Mouse (Mus musculus) liver, postnatal 0 days (tissue): ENCODE results near the gene Olfr1261. TPM values are rescaled to one million over a fixed set of nuclear protein-coding genes. Genes with fewer than 3 reads are reported as not detected.

ENCODE experiments used
- ATAC-seq: fragments of 200-750 bp; cut with Nextera tagmentation; 2 replicates; pipeline ENCODE4 v1.8.0; 2017; ENCODE audit warnings: mild to moderate bottlenecking, moderate library complexity
- DNase-seq: peaks from one replicate; pipeline ENCODE4 v3.0.0-alpha.2; 2016
- H3K27ac ChIP-seq: fragments of 300-500 bp; sonication (generic); 2 replicates; pipeline ENCODE4 v1.5.1; 2014; ENCODE audit warnings: antibody characterized with exemption, moderate library complexity, mild to moderate bottlenecking, low read depth
- H3K27me3 ChIP-seq: fragments of 300-500 bp; sonication (generic); 2 replicates; pipeline ENCODE4 v1.6.1; 2014; ENCODE audit warnings: low read length, control low read depth, mixed read lengths; ENCODE audit not compliant: insufficient read depth
- H3K36me3 ChIP-seq: fragments of 300-500 bp; sonication (generic); replicated peaks from 2 replicates; pipeline ENCODE4 v1.6.1; 2014; ENCODE audit warnings: mild to moderate bottlenecking, control low read depth, low read length, moderate library complexity, mixed read lengths; ENCODE audit not compliant: insufficient read depth
- H3K4me1 ChIP-seq: fragments of 300-500 bp; sonication (generic); 2 replicates; pipeline ENCODE4 v1.6.1; 2014; ENCODE audit warnings: antibody characterized with exemption, mild to moderate bottlenecking, control low read depth; ENCODE audit not compliant: insufficient read depth
- H3K4me2 ChIP-seq: fragments of 300-500 bp; sonication (generic); 2 replicates; pipeline ENCODE4 v1.6.1; 2014; ENCODE audit warnings: low read depth, mild to moderate bottlenecking, low read length, moderate library complexity, mixed read lengths
- H3K4me3 ChIP-seq: fragments of 300-500 bp; sonication (generic); 2 replicates; pipeline ENCODE4 v1.5.1; 2014; ENCODE audit warnings: low read depth, low read length
- H3K9ac ChIP-seq: fragments of 300-500 bp; sonication (generic); replicated peaks from 2 replicates; pipeline ENCODE4 v1.6.1; 2014; ENCODE audit warnings: mild to moderate bottlenecking, moderate library complexity
- H3K9me3 ChIP-seq: fragments of 300-500 bp; sonication (generic); 2 replicates; pipeline ENCODE4 v1.6.1; 2016; ENCODE audit warnings: mild to moderate bottlenecking, control low read depth, low read length, mixed read lengths
- CTCF ChIP-seq: sonication (generic); IDR thresholded peaks from 2 replicates; pipeline ENCODE4 v1.5.1; 2016; ENCODE audit warnings: antibody characterized with exemption, low read depth
- EP300 ChIP-seq: IDR thresholded peaks from 2 replicates; pipeline ENCODE4 v1.6.1; 2016; ENCODE audit warnings: antibody characterized with exemption, low read depth, mild to moderate bottlenecking
- WGBS: fragments of 180-500 bp; shearing (Covaris S2); extraction: QIAGEN DNeasy Blood & Tissue Kit; methylation state at CpG from one replicate; pipeline ENCODE4 v1.1.7; 2014; ENCODE audit not compliant: insufficient replicate concordance; 5-methylcytosine and 5-hydroxymethylcytosine counted together
- polyA plus RNA-seq: library from polyadenylated mRNA; unstranded; fragments of >200 nt; fragmentation: Nextera tagmentation; extraction: Ambion mirVana; gene quantifications from 2 replicates; pipeline ENCODE4 v1.2.1, GENCODE M21; 2015

The Olfr1261 gene
- polyA plus RNA-seq, result not detected in 2 replicates

DNA sequence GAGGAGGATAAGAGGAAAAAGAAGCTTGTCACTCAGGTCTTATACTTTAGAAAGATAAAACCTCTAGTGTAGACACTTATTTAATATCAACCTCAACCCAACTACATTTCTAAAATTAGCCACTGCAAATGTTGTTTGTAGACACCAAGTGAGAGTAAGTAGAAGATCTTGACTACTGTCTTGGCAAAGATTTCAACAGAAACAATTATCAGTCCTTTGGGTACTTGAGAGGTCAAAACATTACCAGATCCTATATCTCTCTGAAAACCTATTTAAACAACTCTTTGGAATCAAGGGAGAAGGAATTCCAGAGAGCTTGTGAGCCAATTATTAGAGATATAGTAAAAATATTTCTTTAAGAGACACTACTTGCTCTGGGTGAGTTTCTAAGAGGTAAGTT, at the start of gene Olfr1261:
Olfr1261 (plus strand) TSS at position 301 of the 400 bp plus-strand sequence.
- H3K9ac ChIP-seq, result no peak within 1 kb of the TSS
- no peaks in the 10 kb centered on the region for H3K27me3 ChIP-seq
- no peak within 1 kb of the TSS for H3K4me2 ChIP-seq
- no peaks in the 10 kb centered on the region for H3K9me3 ChIP-seq
- no peaks in the 10 kb centered on the region for H3K36me3 ChIP-seq
- DNase-seq (no peak), ATAC-seq (no peak)
- TF ChIP-seq EP300, result no peak
- TF ChIP-seq CTCF, result no peak
- H3K4me1 ChIP-seq, result no peaks in the 10 kb centered on the region
- H3K4me3 ChIP-seq, result no peak within 1 kb of the TSS
- H3K27ac ChIP-seq, result no peak within 1 kb of the TSS

DNA sequence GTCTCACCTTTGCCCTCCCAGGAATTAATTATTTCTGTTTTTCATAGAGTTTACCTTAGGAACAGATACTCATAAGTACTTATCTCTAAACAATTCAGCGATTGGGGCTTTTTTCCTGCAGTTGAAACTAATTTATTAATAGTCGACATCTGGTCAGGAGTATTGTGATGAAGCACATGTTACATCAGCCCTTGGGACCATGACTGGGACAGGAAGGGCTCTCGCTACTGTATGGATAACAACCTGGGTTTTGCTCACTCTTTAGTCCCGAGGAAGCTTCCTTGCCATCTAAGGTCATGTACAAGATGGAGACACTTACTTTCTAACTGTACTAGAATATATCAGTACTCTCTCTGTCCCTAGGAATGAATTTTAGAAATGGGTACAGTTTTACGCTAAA, 42.5 kb upstream of the Olfr1261 start, which contains the start of gene Olfr1259:
Olfr1259 (minus strand) TSS at position 101 of the 400 bp plus-strand sequence.
- Histone ChIP-seq H3K27me3 (no peaks in the 10 kb centered on the region), H3K4me2 (no peak within 1 kb of the TSS), H3K4me1 (no peaks in the 10 kb centered on the region), H3K36me3 (no peaks in the 10 kb centered on the region), H3K4me3 (no peak within 1 kb of the TSS), H3K9me3 (no peaks in the 10 kb centered on the region), H3K27ac (no peak within 1 kb of the TSS), H3K9ac (no peak within 1 kb of the TSS)
- no peak for TF ChIP-seq CTCF
- TF ChIP-seq EP300, result no peak
- WGBS, result 74% methylated on average over 5 of the region's 5 CpGs
- ATAC-seq (no peak), DNase-seq (no peak)

DNA sequence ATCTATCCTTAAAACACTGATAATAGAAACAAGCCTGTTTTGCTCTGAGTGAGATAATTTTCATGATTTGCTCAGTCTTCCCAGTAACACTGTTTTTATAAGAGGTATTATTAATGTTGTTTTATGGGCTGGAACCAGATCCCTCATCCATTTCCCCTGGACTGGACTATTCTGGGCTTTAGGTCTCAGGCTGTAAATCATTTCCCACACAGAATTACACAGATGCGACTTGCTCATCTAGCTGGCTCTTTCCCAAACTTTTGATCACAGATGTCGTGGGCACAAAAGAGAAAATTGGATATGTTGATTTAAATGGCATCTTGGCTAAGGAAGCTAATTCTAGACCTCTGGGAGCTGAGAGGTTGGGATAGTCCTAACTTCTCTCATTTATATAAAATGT, 16.8 kb upstream of the Olfr1261 start, which contains the start of gene Olfr1260:
Olfr1260 (plus strand) TSS at position 157 of the 400 bp plus-strand sequence.
- 56% methylated on average over 2 of the region's 2 CpGs for WGBS
- ATAC-seq (no peak), DNase-seq (no peak)
- Histone ChIP-seq H3K27me3 (no peaks in the 10 kb centered on the region), H3K9me3 (no peaks in the 10 kb centered on the region), H3K27ac (no peak within 1 kb of the TSS), H3K9ac (no peak within 1 kb of the TSS), H3K36me3 (no peaks in the 10 kb centered on the region), H3K4me1 (no peaks in the 10 kb centered on the region), H3K4me2 (no peak within 1 kb of the TSS), H3K4me3 (no peak within 1 kb of the TSS)
- TF ChIP-seq EP300 (no peak), CTCF (no peak)

GRCm38 (mm10) chr2:89977709-89978108, 13.3 kb upstream of the Olfr1261 start:
- DNase-seq, result no peak
- no peak overlapping the region for H3K4me3 ChIP-seq
- H3K4me1 ChIP-seq, result no peaks in the 10 kb centered on the region
- no peak overlapping the region for H3K9ac ChIP-seq
- H3K36me3 ChIP-seq, result no peaks in the 10 kb centered on the region
- 76% methylated on average over 2 of the region's 2 CpGs for WGBS
- no peak for ATAC-seq
- TF ChIP-seq EP300 (no peak), CTCF (no peak)
- no peak overlapping the region for H3K27ac ChIP-seq
- no peak overlapping the region for H3K4me2 ChIP-seq
- H3K9me3 ChIP-seq, result no peaks in the 10 kb centered on the region
- no peaks in the 10 kb centered on the region for H3K27me3 ChIP-seq

DNA sequence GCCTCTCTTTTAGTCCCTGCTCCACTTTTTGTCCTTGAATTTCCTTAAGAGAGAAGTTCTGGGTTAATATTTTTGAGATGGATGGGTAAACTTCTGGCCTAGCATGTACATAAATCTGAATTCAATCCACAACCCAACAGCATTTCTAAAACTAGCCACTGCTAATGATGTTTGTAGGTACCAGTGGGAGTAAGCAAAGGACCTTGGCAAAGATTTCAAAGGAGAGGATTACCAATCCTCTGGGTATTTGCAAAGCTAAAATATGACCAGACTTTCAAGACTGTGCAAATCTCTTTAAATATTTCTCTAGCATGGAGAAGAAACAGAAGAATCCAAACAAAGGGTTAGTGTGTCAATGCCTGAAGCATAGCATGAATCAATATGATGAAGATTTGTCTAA, 8.8 kb downstream of the Olfr1261 start, which contains the start of gene Olfr1262:
Olfr1262 (plus strand) TSS at position 301 of the 400 bp plus-strand sequence.
- no peak within 1 kb of the TSS for H3K9ac ChIP-seq
- no peak for DNase-seq
- no peak within 1 kb of the TSS for H3K4me2 ChIP-seq
- no peak within 1 kb of the TSS for H3K27ac ChIP-seq
- H3K4me1 ChIP-seq, result no peaks in the 10 kb centered on the region
- no peak within 1 kb of the TSS for H3K4me3 ChIP-seq
- H3K36me3 ChIP-seq, result no peaks in the 10 kb centered on the region
- no peaks in the 10 kb centered on the region for H3K9me3 ChIP-seq
- ATAC-seq, result no peak
- TF ChIP-seq CTCF, result no peak
- H3K27me3 ChIP-seq, result no peaks in the 10 kb centered on the region

- H3K27me3 ChIP-seq, result no peaks in the 10 kb centered on the region
- no peak within 1 kb of the TSS for H3K9ac ChIP-seq
- no peak for ATAC-seq
- H3K9me3 ChIP-seq, result no peaks in the 10 kb centered on the region
- H3K4me2 ChIP-seq, result no peak within 1 kb of the TSS
- H3K36me3 ChIP-seq, result no peaks in the 10 kb centered on the region
- H3K4me3 ChIP-seq, result no peak within 1 kb of the TSS
- no peak within 1 kb of the TSS for H3K27ac ChIP-seq
- H3K4me1 ChIP-seq, result no peaks in the 10 kb centered on the region
- TF ChIP-seq EP300, result no peak
- no peak for TF ChIP-seq CTCF
- DNase-seq, result no peak
- 71% methylated on average over 2 of the region's 2 CpGs for WGBS
Observed at GRCm38 (mm10) chr2:90011831-90012230, 20.8 kb downstream of the Olfr1261 start, which contains the start of gene Olfr1263. Gene Olfr1263, plus strand, starts transcription at chr2:90012131.

DNA sequence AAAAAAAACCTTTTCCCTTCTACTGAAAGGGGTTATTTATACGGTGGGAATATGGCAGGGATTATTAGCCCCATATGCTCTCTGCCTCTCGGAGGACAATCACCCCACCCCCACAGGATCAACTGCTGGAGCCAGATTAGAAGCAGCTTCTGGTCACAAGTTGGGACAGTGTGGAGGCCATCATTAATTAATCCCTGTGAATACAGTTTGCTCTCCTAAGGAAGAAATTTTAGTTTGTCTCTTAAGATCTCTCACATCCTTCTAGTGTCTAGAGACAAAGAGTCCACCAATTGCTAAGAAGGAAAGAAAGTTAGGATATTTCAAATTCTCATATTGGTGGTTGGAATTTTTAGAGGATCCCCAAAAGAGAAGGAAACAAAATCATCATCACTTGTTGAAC, 34.5 kb downstream of the Olfr1261 start, which contains the start of gene Olfr1264:
Olfr1264 (minus strand) TSS at position 101 of the 400 bp plus-strand sequence.
- Histone ChIP-seq H3K9me3 (no peaks in the 10 kb centered on the region), H3K4me1 (no peaks in the 10 kb centered on the region), H3K27ac (no peak within 1 kb of the TSS), H3K9ac (no peak within 1 kb of the TSS), H3K27me3 (no peaks in the 10 kb centered on the region), H3K36me3 (no peaks in the 10 kb centered on the region), H3K4me2 (no peak within 1 kb of the TSS), H3K4me3 (no peak within 1 kb of the TSS)
- DNase-seq (no peak), ATAC-seq (no peak)
- 66% methylated on average over 2 of the region's 2 CpGs for WGBS
- TF ChIP-seq CTCF (no peak), EP300 (no peak)
